Mouse (Mus musculus) gonadal fat pad, adult 2 months (tissue): ENCODE data around the gene Agrp. TPM values are rescaled to one million over a fixed set of nuclear protein-coding genes. Genes with fewer than 3 reads are reported as not detected.
"Not testable (repeated sequence)": the region's sequence is repeated elsewhere in the genome, so short reads cannot be mapped to it uniquely, and the experiment has no call there.

Source experiments
- DNase-seq: peaks from one replicate; pipeline ENCODE4 v3.0.0-alpha.2; 2012; ENCODE audit warnings: low read depth
- polyA plus RNA-seq: library from polyadenylated mRNA; depleted of rRNA; stranded (reverse); fragments of >200 nt; gene quantifications from 2 replicates; pipeline ENCODE4 v1.2.3, GENCODE M21; 2012

The Agrp gene
- polyA plus RNA-seq, 1 experiment: 0.45 TPM

DNA sequence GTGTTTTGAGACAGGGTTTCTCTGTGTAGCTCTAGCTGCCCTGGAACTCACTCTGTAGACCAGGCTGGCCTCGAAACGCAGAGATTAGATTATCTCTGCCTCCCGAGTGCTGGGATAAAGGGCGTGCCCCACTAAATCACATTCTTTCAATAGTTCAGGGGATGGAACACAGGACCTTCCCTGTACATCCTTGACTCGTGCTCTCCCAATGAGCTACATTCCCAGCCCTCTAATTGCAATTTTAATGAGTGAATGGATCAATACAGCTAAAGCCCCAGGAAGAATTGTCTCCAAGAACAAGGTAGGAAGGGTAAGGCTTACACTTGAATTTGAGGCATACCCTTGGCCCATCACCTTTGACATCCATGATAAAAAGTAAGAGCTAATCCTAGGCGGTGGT, 38.4 kb downstream of the Agrp start:
- DNase-seq: no peak

- no peak for DNase-seq
Observed at GRCm38 (mm10) chr8:105596362-105597034, 40.7 kb downstream of the Agrp start.

GRCm38 (mm10) chr8:105594451-105595242, 42.5 kb downstream of the Agrp start:
- no peak for DNase-seq

- DNase-seq: no peak
Observed at GRCm38 (mm10) chr8:105593859-105594258, 43.3 kb downstream of the Agrp start.

GRCm38 (mm10) chr8:105592431-105592830, 44.8 kb downstream of the Agrp start:
- no peak for DNase-seq

- no peak for DNase-seq
Observed at GRCm38 (mm10) chr8:105579719-105580118, 57.5 kb downstream of the Agrp start.

- DNase-seq: no peak
Observed at GRCm38 (mm10) chr8:105575538-105575937, 61.7 kb downstream of the Agrp start.

GRCm38 (mm10) chr8:105574741-105575140, 62.5 kb downstream of the Agrp start:
- DNase-seq: no peak

DNA sequence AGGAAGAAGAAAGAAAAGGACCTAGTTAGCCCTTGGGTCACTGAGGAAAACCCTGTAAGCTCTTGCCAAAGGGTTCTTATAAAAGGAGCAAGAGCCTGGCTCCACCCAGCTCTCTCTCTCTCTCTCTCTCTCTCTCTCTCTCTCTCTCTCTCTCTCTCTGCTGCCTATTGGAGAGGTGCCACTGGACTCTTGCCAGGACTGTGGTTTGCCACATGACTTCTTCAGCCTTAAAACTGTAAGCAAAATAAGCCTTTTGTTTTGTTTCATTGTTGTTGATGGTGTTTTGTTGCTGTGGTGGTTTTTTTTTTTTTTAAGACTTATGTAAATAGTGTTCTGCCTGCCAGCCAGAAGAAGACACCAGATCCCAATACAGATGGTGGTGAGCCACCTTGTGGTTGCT, 63.8 kb downstream of the Agrp start:
- no peak for DNase-seq

- no peak for DNase-seq
Observed at GRCm38 (mm10) chr8:105571810-105572209, 65.4 kb downstream of the Agrp start.

DNA sequence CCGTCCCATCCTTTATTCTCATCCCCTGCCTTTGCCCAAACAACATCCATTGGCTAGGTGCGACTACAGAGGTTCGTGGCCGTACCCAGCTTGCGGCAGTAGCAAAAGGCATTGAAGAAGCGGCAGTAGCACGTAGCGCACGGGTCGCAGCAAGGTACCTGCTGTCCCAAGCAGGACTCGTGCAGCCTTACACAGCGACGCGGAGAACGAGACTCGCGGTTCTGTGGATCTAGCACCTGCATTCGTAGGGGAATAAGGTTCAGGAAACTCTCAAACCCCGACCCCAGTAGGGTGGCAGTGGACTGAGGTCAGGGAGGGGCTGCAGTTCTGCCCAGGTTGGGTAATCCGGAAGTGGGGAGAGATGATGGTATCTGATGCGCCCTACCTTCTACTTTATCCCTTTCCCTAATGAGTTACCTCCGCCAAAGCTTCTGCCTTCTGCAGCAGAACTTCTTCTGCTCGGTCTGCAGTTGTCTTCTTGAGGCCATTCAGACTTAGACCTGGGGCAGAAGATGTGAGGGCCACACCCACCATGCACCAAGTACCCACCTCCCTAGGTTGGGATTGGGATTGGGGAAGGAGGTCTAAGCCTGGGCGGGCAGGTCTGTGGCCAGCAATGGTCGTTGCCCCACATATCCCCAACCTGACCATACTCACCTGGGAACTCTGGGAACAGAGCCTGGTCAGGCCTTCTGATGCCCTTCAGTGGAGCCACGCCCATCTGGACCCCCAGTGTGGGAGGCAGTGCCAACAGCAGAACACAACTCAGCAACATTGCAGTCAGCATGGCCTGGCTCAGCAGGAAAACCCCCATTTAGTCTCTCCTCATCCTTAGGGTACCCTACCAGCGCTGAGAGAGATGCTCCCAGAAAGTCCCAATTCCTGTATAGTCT, 70.2 kb downstream of the Agrp start:
- DNase-seq: no peak

GRCm38 (mm10) chr8:105565952-105566702, 71.1 kb downstream of the Agrp start, which contains the start of gene Atp6v0d1:
Gene Atp6v0d1, minus strand, starts transcription at chr8:105566047.
- DNase-seq: peak; percentile 87

DNA sequence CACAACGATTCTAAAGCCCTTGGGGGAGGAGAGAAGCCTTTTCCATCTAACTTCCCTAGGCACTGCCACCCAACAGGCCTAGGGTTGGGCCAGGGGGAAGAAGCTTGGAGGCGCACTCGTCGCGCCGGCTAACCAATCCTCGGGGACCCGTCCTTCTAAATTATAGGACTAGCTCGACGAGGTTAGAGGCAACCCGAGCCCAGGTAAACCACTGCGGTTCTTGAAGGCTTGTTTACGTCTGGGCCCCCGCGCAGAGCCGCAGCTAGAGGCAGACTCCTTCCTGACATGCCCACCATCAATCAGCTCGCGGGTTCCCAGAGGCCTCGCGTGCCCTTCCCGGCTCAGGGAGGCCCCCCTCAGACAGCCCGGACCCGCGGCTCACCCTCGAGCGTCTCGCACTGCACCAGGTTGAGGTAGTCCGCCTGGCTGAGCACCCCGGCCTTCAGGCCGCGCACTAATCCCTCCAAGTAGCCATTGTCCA, 71.8 kb downstream of the Agrp start:
- DNase-seq: no peak

DNA sequence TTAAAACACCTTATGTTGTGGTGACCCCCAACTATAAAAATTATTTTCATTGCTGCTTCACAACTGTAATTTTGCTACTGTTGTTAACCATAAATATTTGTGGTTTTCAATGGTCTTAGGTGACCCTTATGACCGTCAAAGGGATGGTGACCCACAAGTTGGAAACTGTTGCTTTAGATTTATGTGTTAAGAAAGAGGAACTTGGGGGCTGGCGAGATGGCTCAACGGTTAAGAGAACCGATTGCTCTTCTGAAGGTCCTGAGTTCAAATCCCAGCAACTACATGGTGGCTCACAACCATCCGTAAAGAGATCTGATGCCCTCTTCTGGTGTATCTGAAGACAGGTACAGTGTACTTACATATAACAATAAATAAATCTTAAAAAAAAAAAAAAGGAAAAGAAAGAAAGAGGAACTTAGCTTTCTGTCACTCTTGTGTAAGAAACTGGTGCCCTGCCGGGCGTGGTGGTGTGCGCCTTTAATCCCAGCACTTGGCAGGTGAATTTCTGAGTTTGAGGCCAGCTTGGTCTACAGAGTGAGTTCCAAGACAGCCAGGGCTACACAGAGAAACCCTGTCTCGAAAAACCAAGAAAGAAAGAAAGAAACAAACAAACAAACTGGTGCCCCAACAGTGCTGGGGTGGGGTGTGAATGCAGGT, 72.5 kb downstream of the Agrp start:
- DNase-seq: not testable (repeated sequence)

- DNase-seq: no peak
Observed at GRCm38 (mm10) chr8:105563871-105564270, 73.3 kb downstream of the Agrp start.

- DNase-seq: no peak
Observed at GRCm38 (mm10) chr8:105562863-105563262, 74.3 kb downstream of the Agrp start.

GRCm38 (mm10) chr8:105555230-105555629, 82.0 kb downstream of the Agrp start:
- DNase-seq: no peak

- DNase-seq: no peak
Observed at GRCm38 (mm10) chr8:105554087-105554486, 83.1 kb downstream of the Agrp start.

DNA sequence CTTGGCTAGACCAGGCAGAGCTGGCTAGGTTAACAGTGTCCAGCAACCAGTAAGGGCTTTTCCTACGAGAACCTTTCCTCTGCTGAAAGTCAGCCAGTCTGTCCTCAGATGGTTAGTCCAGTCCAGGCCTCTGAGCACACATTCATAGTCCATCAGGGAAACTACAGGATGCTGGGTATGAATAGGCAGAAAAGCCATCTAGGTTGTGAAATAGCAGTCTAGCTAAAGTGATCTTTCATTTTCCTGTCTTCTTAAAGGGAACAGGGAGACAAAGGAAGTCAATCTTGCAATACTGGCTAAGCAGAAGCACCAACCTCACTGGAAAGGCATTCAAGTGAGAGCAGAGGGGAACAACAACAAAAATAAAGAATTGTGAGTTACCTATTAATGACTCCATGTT, 84.4 kb downstream of the Agrp start:
- no peak for DNase-seq

- DNase-seq: no peak
Observed at GRCm38 (mm10) chr8:105552032-105552431, 85.2 kb downstream of the Agrp start.

GRCm38 (mm10) chr8:105550083-105550482, 87.1 kb downstream of the Agrp start:
- DNase-seq: no peak
